Mouse (Mus musculus) intestine, embryonic 15.5 days (tissue): ENCODE measurements around the gene Bloc1s3. TPM values are rescaled to one million over a fixed set of nuclear protein-coding genes. Genes with fewer than 3 reads are reported as not detected.
"Not testable (repeated sequence)": the region's sequence is repeated elsewhere in the genome, so short reads cannot be mapped to it uniquely, and the experiment has no call there.

Experiments used
- ATAC-seq: fragments of 200-750 bp; cut with Nextera tagmentation; 2 replicates; pipeline ENCODE4 v1.8.0; 2017; ENCODE audit warnings: moderate TSS enrichment, moderate library complexity
- H3K27ac ChIP-seq: fragments of 300-500 bp; sonication (generic); 2 replicates; pipeline ENCODE4 v1.5.1; 2015; ENCODE audit warnings: mild to moderate bottlenecking, inconsistent platforms
- H3K27me3 ChIP-seq: fragments of 300-500 bp; sonication (generic); replicated peaks from 2 replicates; pipeline ENCODE4 v1.6.1; 2015; ENCODE audit warnings: inconsistent platforms
- H3K36me3 ChIP-seq: fragments of 300-500 bp; sonication (generic); 2 replicates; pipeline ENCODE4 v1.6.1; 2015; ENCODE audit warnings: inconsistent platforms
- H3K4me1 ChIP-seq: fragments of 300-500 bp; sonication (generic); replicated peaks from 2 replicates; pipeline ENCODE4 v1.6.1; 2015; ENCODE audit warnings: inconsistent platforms
- H3K4me2 ChIP-seq: fragments of 300-500 bp; sonication (generic); replicated peaks from 2 replicates; pipeline ENCODE4 v1.6.1; 2015; ENCODE audit warnings: mild to moderate bottlenecking, inconsistent platforms
- H3K4me3 ChIP-seq: fragments of 300-500 bp; sonication (generic); replicated peaks from 2 replicates; pipeline ENCODE4 v1.5.1; 2015; ENCODE audit warnings: inconsistent platforms
- H3K9ac ChIP-seq: fragments of 300-500 bp; sonication (generic); 2 replicates; pipeline ENCODE4 v1.6.1; 2015; ENCODE audit warnings: inconsistent platforms
- H3K9me3 ChIP-seq: fragments of 300-500 bp; sonication (generic); 2 replicates; pipeline ENCODE4 v1.6.1; 2016; ENCODE audit warnings: inconsistent platforms
- WGBS: fragments of 180-500 bp; shearing (Covaris S2); methylation state at CpG from one replicate; pipeline ENCODE4 v1.1.7; 2015; 5-methylcytosine and 5-hydroxymethylcytosine counted together
- polyA plus RNA-seq: library from polyadenylated mRNA; unstranded; fragments of >200 nt; fragmentation: Nextera tagmentation; extraction: Ambion mirVana; gene quantifications from 2 replicates; pipeline ENCODE4 v1.2.1, GENCODE M21; 2015

The Bloc1s3 gene
- polyA plus RNA-seq, 1 experiment from 2014 or later, result 2.2 TPM

- not testable (repeated sequence) for H3K36me3 ChIP-seq, ATAC-seq, H3K9ac ChIP-seq, H3K4me3 ChIP-seq, H3K4me2 ChIP-seq, H3K27me3 ChIP-seq, H3K9me3 ChIP-seq, H3K27ac ChIP-seq
- H3K4me1 ChIP-seq, result peaks cover 12% of the 10 kb centered on the region
- 86% methylated on average over 7 of the region's 7 CpGs for WGBS
Measured at GRCm38 (mm10) chr7:19511934-19512333, 3.8 kb upstream of the Bloc1s3 start.

- Histone ChIP-seq H3K36me3 (no peaks in the 10 kb centered on the region), H3K27me3 (no peaks in the 10 kb centered on the region), H3K27ac (no peak overlapping the region), H3K4me3 (peak overlapping the region; percentile 89), H3K4me1 (peaks cover 17% of the 10 kb centered on the region), H3K9ac (no peak overlapping the region), H3K4me2 (peak overlapping the region; percentile 97), H3K9me3 (no peaks in the 10 kb centered on the region)
- 93% methylated on average over 7 of the region's 7 CpGs for WGBS
- ATAC-seq, result no peak
Measured at GRCm38 (mm10) chr7:19509786-19510185, 1.6 kb upstream of the Bloc1s3 start.

- WGBS, result 6% methylated on average over 15 of the region's 15 CpGs
- Histone ChIP-seq H3K4me2 (peak overlapping the region; percentile 97), H3K4me1 (peaks cover 17% of the 10 kb centered on the region), H3K36me3 (no peaks in the 10 kb centered on the region), H3K9ac (peak overlapping the region; percentile 90), H3K9me3 (no peaks in the 10 kb centered on the region), H3K4me3 (peak overlapping the region; percentile 89), H3K27me3 (no peaks in the 10 kb centered on the region), H3K27ac (no peak overlapping the region; the same call in 1 of the 2 replicates)
- peak; percentile 31 for ATAC-seq
Measured at GRCm38 (mm10) chr7:19508924-19509568, 879 bp upstream of the Bloc1s3 start.

GRCm38 (mm10) chr7:19507612-19507981 is 570 bp downstream of the Bloc1s3 start:
- Histone ChIP-seq H3K4me1 (peaks cover 17% of the 10 kb centered on the region), H3K9ac (peak overlapping the region; percentile 65), H3K4me3 (peak overlapping the region; percentile 89), H3K27ac (peak overlapping the region; percentile 17; the same call in 1 of the 2 replicates), H3K36me3 (no peaks in the 10 kb centered on the region), H3K9me3 (no peaks in the 10 kb centered on the region), H3K27me3 (no peaks in the 10 kb centered on the region), H3K4me2 (peak overlapping the region; percentile 97)
- 4% methylated on average over 18 of the region's 18 CpGs for WGBS
- ATAC-seq, result no peak

GRCm38 (mm10) chr7:19506969-19507611 is 1.1 kb downstream of the Bloc1s3 start:
- Histone ChIP-seq H3K36me3 (no peaks in the 10 kb centered on the region), H3K27me3 (no peaks in the 10 kb centered on the region), H3K4me2 (peak overlapping the region; percentile 97), H3K9ac (peak overlapping the region; percentile 65), H3K9me3 (no peaks in the 10 kb centered on the region), H3K4me3 (peak overlapping the region; percentile 89), H3K4me1 (peaks cover 17% of the 10 kb centered on the region), H3K27ac (peak overlapping the region; percentile 17; the same call in 1 of the 2 replicates)
- WGBS, result 2% methylated on average over 68 of the region's 71 CpGs
- ATAC-seq, result no peak

- ATAC-seq, result no peak
- no peaks in the 10 kb centered on the region for H3K27me3 ChIP-seq
- no peak overlapping the region for H3K9ac ChIP-seq
- H3K27ac ChIP-seq, result no peak overlapping the region
- H3K36me3 ChIP-seq, result no peaks in the 10 kb centered on the region
- peaks cover 17% of the 10 kb centered on the region for H3K4me1 ChIP-seq
- no peaks in the 10 kb centered on the region for H3K9me3 ChIP-seq
- H3K4me2 ChIP-seq, result peak overlapping the region; percentile 97
- 39% methylated on average over 6 of the region's 6 CpGs for WGBS
- H3K4me3 ChIP-seq, result peak overlapping the region; percentile 89
Measured at GRCm38 (mm10) chr7:19506326-19506725, 1.8 kb downstream of the Bloc1s3 start.

- peaks cover 14% of the 10 kb centered on the region; the same call in 1 of the 2 replicates for H3K4me1 ChIP-seq
- no peaks in the 10 kb centered on the region for H3K36me3 ChIP-seq
- ATAC-seq, result 0 out of 2 replicates have a peak, but pooled peaks have one; percentile 3
- H3K27me3 ChIP-seq, result no peaks in the 10 kb centered on the region
- H3K4me3 ChIP-seq, result no peak overlapping the region
- H3K9ac ChIP-seq, result no peak overlapping the region
- no peak overlapping the region for H3K27ac ChIP-seq
- no peak overlapping the region for H3K4me2 ChIP-seq
- no peaks in the 10 kb centered on the region for H3K9me3 ChIP-seq
- WGBS, result 28% methylated on average over 5 of the region's 5 CpGs
Measured at GRCm38 (mm10) chr7:19503481-19504068, 4.6 kb downstream of the Bloc1s3 start.

- 78% methylated on average over 4 of the region's 4 CpGs for WGBS
- no peak overlapping the region for H3K27ac ChIP-seq
Measured at GRCm38 (mm10) chr7:19501658-19502057, 6.5 kb downstream of the Bloc1s3 start.

GRCm38 (mm10) chr7:19500420-19501363 is 7.5 kb downstream of the Bloc1s3 start:
- Histone ChIP-seq H3K36me3 (no peaks in the 10 kb centered on the region), H3K4me3 (no peak overlapping the region), H3K4me2 (no peak overlapping the region), H3K9me3 (no peaks in the 10 kb centered on the region), H3K4me1 (0 out of 2 replicates have a peak, but pooled peaks cover 2% of the 10 kb centered on the region), H3K27ac (no peak overlapping the region), H3K9ac (no peak overlapping the region), H3K27me3 (no peaks in the 10 kb centered on the region)
- ATAC-seq, result no peak
- 67% methylated on average over 12 of the region's 12 CpGs for WGBS

More at GRCm38 (mm10) chr7:19501658-19502057, 6.5 kb downstream of the Bloc1s3 start:
- H3K4me3 ChIP-seq, result no peak overlapping the region
- H3K9me3 ChIP-seq, result no peaks in the 10 kb centered on the region
- ATAC-seq, result no peak
- no peaks in the 10 kb centered on the region for H3K36me3 ChIP-seq
- H3K27me3 ChIP-seq, result no peaks in the 10 kb centered on the region
- H3K9ac ChIP-seq, result no peak overlapping the region
- peaks cover 3% of the 10 kb centered on the region; the same call in 1 of the 2 replicates for H3K4me1 ChIP-seq
- no peak overlapping the region for H3K4me2 ChIP-seq

- WGBS, result 63% methylated on average over 4 of the region's 4 CpGs
- H3K27me3 ChIP-seq, result no peaks in the 10 kb centered on the region; the same call in 1 of the 2 replicates
- no peaks in the 10 kb centered on the region for H3K9me3 ChIP-seq
- H3K4me2 ChIP-seq, result no peak overlapping the region
- ATAC-seq, result no peak
- no peak overlapping the region for H3K27ac ChIP-seq
- H3K36me3 ChIP-seq, result no peaks in the 10 kb centered on the region
- H3K4me3 ChIP-seq, result no peak overlapping the region
- H3K9ac ChIP-seq, result no peak overlapping the region
- 0 out of 2 replicates have a peak, but pooled peaks cover 2% of the 10 kb centered on the region for H3K4me1 ChIP-seq
Measured at GRCm38 (mm10) chr7:19498326-19498725, 9.8 kb downstream of the Bloc1s3 start.

GRCm38 (mm10) chr7:19496214-19496555 is 12.0 kb downstream of the Bloc1s3 start:
- Histone ChIP-seq H3K27me3 (peaks cover 11% of the 10 kb centered on the region), H3K9me3 (no peaks in the 10 kb centered on the region), H3K4me3 (no peak overlapping the region), H3K4me2 (no peak overlapping the region), H3K4me1 (peaks cover 8% of the 10 kb centered on the region), H3K9ac (no peak overlapping the region), H3K27ac (no peak overlapping the region), H3K36me3 (no peaks in the 10 kb centered on the region)
- ATAC-seq, result no peak
- 77% methylated on average over 5 of the region's 5 CpGs for WGBS
